8 mouse cellular contexts compared by ENCODE assay signal in the genomic region with DNA sequence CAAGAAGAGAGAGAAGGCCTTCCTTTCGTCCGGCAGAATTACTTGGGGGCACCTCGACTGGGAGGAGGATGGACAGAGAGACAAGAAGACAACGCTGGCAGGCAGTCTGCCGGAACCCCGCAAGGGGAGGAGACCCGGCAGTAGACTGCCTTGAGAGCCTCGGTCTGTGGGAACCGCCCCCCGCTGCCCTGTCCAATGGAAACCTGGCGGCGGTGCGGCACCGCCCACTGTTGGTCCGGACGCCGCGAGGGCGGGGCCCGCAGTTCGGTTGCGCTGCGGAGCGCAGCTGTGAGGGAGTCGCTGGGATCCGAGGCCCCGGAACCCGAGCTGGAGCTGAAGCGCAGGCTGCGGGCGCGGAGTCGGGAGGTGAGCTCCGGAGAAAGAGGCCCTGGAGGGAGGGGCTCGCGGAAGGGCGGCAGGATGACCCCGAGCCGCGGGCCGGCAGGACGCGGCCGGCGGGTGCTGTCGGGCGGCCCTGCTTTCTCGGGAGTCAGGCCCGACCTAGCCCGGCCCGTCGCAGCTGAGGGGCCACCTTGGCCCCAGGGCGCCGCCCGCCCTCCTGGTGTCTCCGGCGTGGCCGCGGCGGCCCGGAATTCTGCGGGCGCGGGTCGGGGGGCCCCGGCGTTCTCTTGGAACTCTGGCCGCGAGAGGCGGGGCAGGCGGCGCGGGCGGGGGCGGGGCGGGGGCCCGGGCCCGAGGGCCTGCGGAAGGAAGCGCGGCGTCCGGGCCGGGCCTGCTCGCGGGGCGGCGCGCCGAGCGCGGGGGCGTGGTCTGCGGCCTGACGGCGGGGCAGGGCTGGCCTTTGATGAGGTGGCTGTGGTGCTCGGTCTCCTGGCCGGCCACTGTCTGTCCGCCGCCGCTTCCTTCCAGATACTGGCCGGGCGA. TPM values are rescaled to one million over a fixed set of nuclear protein-coding genes. Genes with fewer than 3 reads are reported as not detected.
DNase-seq lines count a peak whose midpoint lies in the region; ATAC-seq and TF ChIP-seq lines count a peak whose summit lies in the region.

TSS of gene Nrbp1 (plus strand) at position 228 of the 885 bp plus-strand sequence.
TSS of gene Gm9970 (minus strand) at position 596 of the 885 bp plus-strand sequence.

- H3K4me1 ChIP-seq in embryonic facial prominence, embryonic 11.5 days (ENCODE audit: control insufficient read depth, insufficient read depth, low read length), result no peaks in the 10 kb centered on the region
- H3K4me1 ChIP-seq in limb, embryonic 11.5 days (ENCODE audit: control insufficient read depth, insufficient read depth, low read length), result peaks cover 5% of the 10 kb centered on the region; the same call in 1 of the 2 replicates
- H3K4me1 ChIP-seq in midbrain, embryonic 13.5 days (replicated peaks), result peaks cover 14% of the 10 kb centered on the region
- H3K4me1 ChIP-seq in small intestine, adult 2 months (ENCODE audit: control insufficient read depth, insufficient read depth, insufficient read length, low read length), result no peaks in the 10 kb centered on the region

- ATAC-seq in embryonic facial prominence, embryonic 11.5 days (replicated peaks; ENCODE audit: insufficient number of reproducible peaks, low FRiP score, low TSS enrichment, low read depth), result peak; percentile 97
- peak; percentile 97 for ATAC-seq in limb, embryonic 11.5 days (ENCODE audit: insufficient number of reproducible peaks, low FRiP score, low TSS enrichment, low read depth)
- peak; percentile 99 for ATAC-seq in midbrain, embryonic 13.5 days

- no peak for TF ChIP-seq CTCF in small intestine, adult 2 months (IDR thresholded peaks at IDR 0.05; ENCODE audit: extremely low read depth, insufficient read length, insufficient replicate concordance, low read depth, low read length)

- peak within 1 kb of the TSS; percentile 96 for H3K27ac ChIP-seq in embryonic facial prominence, embryonic 11.5 days (replicated peaks; ENCODE audit: low read depth, low read length)
- H3K27ac ChIP-seq in limb, embryonic 11.5 days (replicated peaks; ENCODE audit: low read depth, low read length), result peak within 1 kb of the TSS; percentile 95
- H3K27ac ChIP-seq in midbrain, embryonic 13.5 days, result peak within 1 kb of the TSS; percentile 97
- peak within 1 kb of the TSS; percentile 90 for H3K27ac ChIP-seq in small intestine, adult 2 months (ENCODE audit: insufficient read depth, low read depth, low read length)

- peak within 1 kb of the TSS; percentile 71 for H3K4me2 ChIP-seq in embryonic facial prominence, embryonic 11.5 days (ENCODE audit: low read depth, low read length)
- peak within 1 kb of the TSS; percentile 69 for H3K4me2 ChIP-seq in limb, embryonic 11.5 days (ENCODE audit: low read depth, severe bottlenecking)
- peak within 1 kb of the TSS; percentile 76 for H3K4me2 ChIP-seq in midbrain, embryonic 13.5 days (replicated peaks)

- peak within 1 kb of the TSS; percentile 93 for H3K4me3 ChIP-seq in embryonic facial prominence, embryonic 11.5 days (ENCODE audit: low read depth, low read length)
- H3K4me3 ChIP-seq in limb, embryonic 11.5 days (ENCODE audit: low read depth, low read length), result peak within 1 kb of the TSS; percentile 96
- peak within 1 kb of the TSS; percentile 93 for H3K4me3 ChIP-seq in midbrain, embryonic 13.5 days (replicated peaks)
- peak within 1 kb of the TSS; percentile 80 for H3K4me3 ChIP-seq in small intestine, adult 2 months (ENCODE audit: low read depth, low read length)

- no peaks in the 10 kb centered on the region for H3K9me3 ChIP-seq in embryonic facial prominence, embryonic 11.5 days (replicated peaks; ENCODE audit: control insufficient read depth, low read length)
- H3K9me3 ChIP-seq in limb, embryonic 11.5 days (ENCODE audit: control insufficient read depth, low read length), result no peaks in the 10 kb centered on the region
- H3K9me3 ChIP-seq in midbrain, embryonic 13.5 days, result peaks cover 4% of the 10 kb centered on the region; the same call in 1 of the 2 replicates

- WGBS in embryonic facial prominence, embryonic 11.5 days, result under 1% methylated on average over 64 of the region's 103 CpGs
- WGBS in limb, embryonic 11.5 days, result under 1% methylated on average over 86 of the region's 103 CpGs
- WGBS in midbrain, embryonic 13.5 days, result under 1% methylated on average over 66 of the region's 103 CpGs
- WGBS in small intestine, adult 2 months, result under 1% methylated on average over 96 of the region's 103 CpGs

- peak; percentile 95 for TF ChIP-seq POLR2A in small intestine, adult 2 months (IDR thresholded peaks at IDR 0.05; ENCODE audit: low read depth, low read length)

- no peaks in the 10 kb centered on the region for H3K27me3 ChIP-seq in embryonic facial prominence, embryonic 11.5 days (ENCODE audit: control insufficient read depth, insufficient read depth, low read length)
- no peaks in the 10 kb centered on the region for H3K27me3 ChIP-seq in limb, embryonic 11.5 days (ENCODE audit: control insufficient read depth, insufficient read depth, low read length)
- no peaks in the 10 kb centered on the region for H3K27me3 ChIP-seq in midbrain, embryonic 13.5 days
- H3K27me3 ChIP-seq in small intestine, adult 2 months (ENCODE audit: control insufficient read depth, insufficient read depth, low read length), result no peaks in the 10 kb centered on the region

- DNase-seq in 3134 (ENCODE audit: extremely low read depth, insufficient read length, low spot score), result peak; percentile 95
- DNase-seq in adrenal gland, postnatal 25 days, result peak; percentile 97
- DNase-seq in embryonic facial prominence, embryonic 11.5 days (ENCODE audit: low spot score), result peak; percentile 97
- peak; percentile 100 for DNase-seq in heart, adult 11 months
- peak; percentile 96 for DNase-seq in kidney, adult 18-20 months
- peak; percentile 95 for DNase-seq in limb, embryonic 11.5 days (ENCODE audit: low spot score)

- H3K9ac ChIP-seq in embryonic facial prominence, embryonic 11.5 days (replicated peaks; ENCODE audit: low read length), result peak within 1 kb of the TSS; percentile 94
- peak within 1 kb of the TSS; percentile 83 for H3K9ac ChIP-seq in limb, embryonic 11.5 days (ENCODE audit: low read length)
- H3K9ac ChIP-seq in midbrain, embryonic 13.5 days (replicated peaks), result peak within 1 kb of the TSS; percentile 96

- peaks cover 2% of the 10 kb centered on the region; the same call in 1 of the 2 replicates for H3K36me3 ChIP-seq in embryonic facial prominence, embryonic 11.5 days (replicated peaks; ENCODE audit: control insufficient read depth, insufficient read depth, low read depth, low read length)
- peaks cover 2% of the 10 kb centered on the region; the same call in 1 of the 2 replicates for H3K36me3 ChIP-seq in limb, embryonic 11.5 days (ENCODE audit: control insufficient read depth, insufficient read depth, low read length)
- peaks cover 23% of the 10 kb centered on the region for H3K36me3 ChIP-seq in midbrain, embryonic 13.5 days
- peaks cover 18% of the 10 kb centered on the region for H3K36me3 ChIP-seq in small intestine, adult 2 months (ENCODE audit: control insufficient read depth, insufficient read depth, low read length)

RNA-seq across cellular contexts. Expression of gene Nrbp1, which starts in this region (rescaled TPM):
- 80.5 and 107 TPM in 2 replicates for total RNA-seq in adrenal gland, postnatal 25 days (2021)
- polyA plus RNA-seq in embryonic facial prominence, embryonic 11.5 days (2014; fragmentation: Nextera tagmentation; extraction: Ambion mirVana), result 138 and 140 TPM in 2 replicates
- 119 and 124 TPM in 2 replicates for polyA plus RNA-seq in limb, embryonic 11.5 days (2014; fragmentation: Nextera tagmentation; extraction: Ambion mirVana)
- 153 and 160 TPM in 2 replicates for polyA plus RNA-seq in midbrain, embryonic 13.5 days (2015; fragmentation: Nextera tagmentation; extraction: Ambion mirVana)
- 98.0 and 232 TPM in 2 replicates for polyA plus RNA-seq in small intestine, adult 2 months (2012; rRNA removed)

RNA-seq across cellular contexts. Expression of gene Gm9970, which starts in this region (rescaled TPM):
- not detected in 2 replicates for total RNA-seq in adrenal gland, postnatal 25 days (2021)
- 0.57 and 0.58 TPM in 2 replicates for polyA plus RNA-seq in embryonic facial prominence, embryonic 11.5 days (2014; fragmentation: Nextera tagmentation; extraction: Ambion mirVana)
- polyA plus RNA-seq in limb, embryonic 11.5 days (2014; fragmentation: Nextera tagmentation; extraction: Ambion mirVana), result 0.38 and 0.49 TPM in 2 replicates
- polyA plus RNA-seq in midbrain, embryonic 13.5 days (2015; fragmentation: Nextera tagmentation; extraction: Ambion mirVana), result 0.54 and 0.63 TPM in 2 replicates
- 0.82 TPM in 1 of 2 replicates, not detected in the other for polyA plus RNA-seq in small intestine, adult 2 months (2012; rRNA removed)

Comparison
In these comparisons a context has a peak if more than half of its experiments do, and no peak if none do; other contexts are left out.
1. Peak in every context shown above with its lines: DNase-seq, ATAC-seq, H3K4me3 ChIP-seq and H3K27ac ChIP-seq.